Mouse (Mus musculus) left cerebral cortex, adult 2 months (tissue): ENCODE results near the gene Nprl3. TPM values are rescaled to one million over a fixed set of nuclear protein-coding genes. Genes with fewer than 3 reads are reported as not detected.
A peak's percentile ranks its signal among the peaks of the same experiment; 100 is the strongest.

ENCODE experiments used
- DNase-seq, 2 experiments: peaks; one replicate each; pipeline ENCODE4 v3.0.0; 2021 to 2022; ENCODE audit warnings: low spot score in 2 of 2, mixed read lengths in 1 of 2; ENCODE audit errors: extremely low spot score in 1 of 2
- H3K27ac ChIP-seq: fragments of 200-600 bp; 2 replicates; pipeline ENCODE4 v1.8.1; 2022
- H3K4me3 ChIP-seq: fragments of 200-600 bp; 2 replicates; pipeline ENCODE4 v1.8.1; 2022
- CTCF ChIP-seq: fragments of 200-600 bp; IDR thresholded peaks from 2 replicates; pipeline ENCODE4 v1.8.1; 2022; ENCODE audit warnings: antibody characterized with exemption, mild to moderate bottlenecking, moderate library complexity
- intact Hi-C: fragments of 180-260 bp; cut with DNase I; formaldehyde crosslinking; loops from one replicate; pipeline ENCODE4 v1.15.1; 2025
- total RNA-seq, 2 experiments: library from RNA; stranded (reverse); gene quantifications; 2 replicates each; pipeline ENCODE4 v1.2.3; 2021

The Nprl3 gene
- total RNA-seq, 2 experiments from 2014 or later = 45.2 to 52.2 TPM

DNA sequence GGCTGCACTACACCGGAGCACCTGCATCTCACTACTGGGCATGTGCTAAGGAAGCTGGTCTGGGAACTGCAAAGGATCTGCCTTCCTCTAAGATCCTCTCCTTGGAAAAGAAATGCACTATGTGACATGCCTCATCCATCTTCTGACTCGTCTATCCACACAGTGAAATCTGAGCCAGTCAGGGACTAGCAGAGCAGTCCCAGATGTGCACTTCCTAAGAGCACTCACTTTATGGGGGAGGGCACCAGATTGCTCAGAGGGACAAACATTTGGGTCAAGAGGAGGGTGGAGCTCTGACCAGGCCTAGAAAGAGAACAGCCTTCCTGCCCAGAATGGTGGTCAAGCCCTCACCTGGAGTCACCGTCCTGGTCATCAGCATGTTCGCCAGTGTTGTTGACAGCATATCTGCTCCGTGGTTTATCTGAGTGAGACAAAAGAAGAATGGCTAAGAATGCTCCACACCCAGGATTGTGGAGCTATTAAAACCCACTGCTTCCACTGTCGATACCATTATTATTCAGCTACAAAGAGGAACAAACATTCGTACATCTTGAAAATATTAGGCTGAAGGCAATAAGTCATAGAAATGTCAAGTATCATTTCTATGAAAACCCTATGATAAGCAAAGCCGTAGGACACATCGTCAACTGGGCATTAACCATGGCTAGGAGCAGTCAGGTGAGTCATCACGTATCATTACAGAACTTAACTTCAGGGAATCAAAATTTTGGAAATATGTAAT is 4.7 kb downstream of the Nprl3 start:
- no peak overlapping the region for H3K4me3 ChIP-seq
- no peak for TF ChIP-seq CTCF
- no peak overlapping the region for H3K27ac ChIP-seq

DNA sequence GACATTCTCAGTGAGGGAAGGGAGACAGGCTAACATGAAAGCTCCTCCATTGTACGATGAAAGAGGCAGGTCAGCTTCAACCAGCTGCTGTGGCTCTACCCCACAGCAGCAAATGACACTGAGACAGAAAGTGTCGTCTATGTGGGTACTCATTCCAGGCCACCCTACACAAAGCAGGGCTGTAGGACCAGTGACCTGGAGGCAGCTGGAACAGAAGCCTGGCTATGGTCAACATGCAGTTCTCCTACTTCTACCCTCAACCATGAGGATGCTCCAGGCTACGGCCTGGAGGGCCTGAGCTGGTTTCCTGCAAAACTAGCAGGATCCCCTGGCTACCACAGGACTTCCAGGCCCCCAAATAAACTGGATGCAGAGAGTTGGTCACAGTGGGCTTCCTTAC is 10.9 kb downstream of the Nprl3 start:
- TF ChIP-seq CTCF = no peak
- intact Hi-C loops = no loop called here
- H3K27ac ChIP-seq = no peak overlapping the region
- H3K4me3 ChIP-seq = no peak overlapping the region
- DNase-seq = no peak

More for the DNA sequence above, 4.7 kb downstream of the Nprl3 start:
- intact Hi-C loops = no loop called here
- no peak for DNase-seq

DNA sequence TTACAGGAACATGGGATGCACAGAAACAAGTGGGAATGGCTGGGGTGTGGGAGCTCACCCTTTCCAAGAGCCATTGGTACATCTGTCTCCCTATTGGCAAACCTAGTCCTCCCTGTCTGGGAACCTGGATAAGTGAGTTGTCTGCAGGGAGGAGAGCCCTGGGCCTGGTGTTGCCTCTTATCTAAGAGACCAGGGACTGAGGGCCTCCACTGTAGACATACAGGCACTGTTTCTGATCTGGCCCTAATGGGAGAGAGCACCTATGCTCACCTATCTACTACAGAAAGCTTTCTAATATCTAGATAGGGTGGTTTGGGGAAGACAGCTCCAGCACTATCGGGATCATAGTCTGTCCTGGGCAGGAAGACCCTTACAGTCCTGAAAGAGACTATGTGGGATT is 11.4 kb downstream of the Nprl3 start:
- no peak for TF ChIP-seq CTCF
- intact Hi-C loops = no loop called here
- DNase-seq = no peak
- H3K4me3 ChIP-seq = no peak overlapping the region
- H3K27ac ChIP-seq = no peak overlapping the region

DNA sequence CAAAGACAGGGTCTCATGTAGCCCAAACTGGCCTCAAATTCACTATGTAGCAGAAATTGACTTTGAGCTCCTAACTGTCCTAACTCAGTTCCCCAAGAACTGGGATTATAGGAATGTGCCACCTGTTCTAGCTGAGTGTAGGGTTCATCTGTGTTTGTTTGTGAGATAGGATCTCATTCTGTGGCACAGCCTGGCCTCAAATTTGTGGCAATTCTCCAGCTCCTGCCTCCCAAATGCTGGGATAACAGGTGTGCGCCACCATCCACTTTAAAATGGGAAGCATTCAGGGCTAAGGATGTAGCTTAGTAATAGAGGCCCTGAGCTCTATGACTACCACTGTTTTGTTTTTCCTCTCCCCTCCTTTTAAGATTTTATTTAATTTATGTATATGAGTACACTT is 14.4 kb downstream of the Nprl3 start:
- no peak for DNase-seq
- intact Hi-C loops = no loop called here
- no peak overlapping the region for H3K4me3 ChIP-seq
- H3K27ac ChIP-seq = no peak overlapping the region
- TF ChIP-seq CTCF = no peak

DNA sequence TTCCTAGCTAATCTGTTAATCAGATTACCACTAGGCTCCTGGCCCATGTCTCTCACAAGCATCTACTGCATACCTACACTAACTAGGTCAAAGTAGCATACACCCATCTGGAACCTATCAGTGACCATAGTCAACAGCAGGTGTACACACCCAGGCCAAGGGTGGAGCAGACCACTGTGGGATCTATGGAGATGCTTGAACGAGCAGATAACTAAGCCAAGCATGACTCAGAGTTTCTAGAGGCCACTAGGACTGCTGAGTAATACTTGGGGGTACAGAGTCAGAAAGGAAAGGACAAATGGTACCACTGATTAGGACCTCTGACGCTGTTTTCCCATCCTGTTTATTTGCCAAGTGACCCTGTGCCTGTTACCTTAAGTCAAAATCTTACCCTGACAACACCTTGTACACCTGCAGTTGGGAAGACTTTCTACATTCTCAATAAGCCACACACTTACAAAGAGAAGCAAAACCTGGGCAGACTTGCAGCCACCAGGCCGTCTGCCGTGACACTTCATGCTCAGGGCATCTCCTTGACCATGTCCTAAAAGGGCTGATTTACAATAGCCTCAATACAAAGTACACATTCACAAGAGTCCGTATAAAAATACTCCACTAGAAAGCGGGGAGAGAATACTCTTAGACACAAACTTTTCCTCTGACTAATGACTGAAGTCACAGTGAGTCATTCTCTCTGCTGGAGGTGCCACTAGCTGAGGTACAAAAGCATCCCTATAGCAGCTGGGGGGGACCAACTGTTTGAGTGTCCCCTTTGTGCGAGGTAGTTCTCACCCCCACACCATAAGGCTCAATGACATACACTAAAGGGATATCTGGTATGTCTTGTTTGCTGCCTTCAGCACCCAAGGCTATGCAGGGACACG is 16.4 kb downstream of the Nprl3 start:
- no peak for TF ChIP-seq CTCF
- no peak overlapping the region for H3K27ac ChIP-seq
- intact Hi-C loops = no loop called here
- H3K4me3 ChIP-seq = no peak overlapping the region
- DNase-seq = no peak

DNA sequence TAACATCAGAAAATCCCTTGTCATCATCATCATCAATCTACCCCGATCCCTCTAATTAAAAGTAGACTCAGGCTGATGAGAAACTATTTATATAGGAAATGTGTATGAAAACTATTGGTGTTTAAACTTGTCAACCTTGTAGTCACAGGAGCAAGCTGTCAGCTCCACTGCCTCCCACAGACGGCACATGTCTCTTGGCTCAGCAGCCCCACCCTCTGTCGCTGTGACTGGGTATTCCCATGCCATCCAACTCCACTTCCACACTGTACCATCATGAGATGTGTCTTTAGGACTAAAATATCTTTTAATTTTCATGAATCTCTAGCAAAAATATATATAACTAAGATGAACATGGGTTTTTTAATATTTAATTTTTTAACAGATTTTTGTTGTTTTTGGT is 19.2 kb downstream of the Nprl3 start:
- Histone ChIP-seq H3K4me3 (no peak overlapping the region), H3K27ac (no peak overlapping the region)
- no peak for TF ChIP-seq CTCF
- intact Hi-C loops = no loop called here
- DNase-seq = no peak

DNA sequence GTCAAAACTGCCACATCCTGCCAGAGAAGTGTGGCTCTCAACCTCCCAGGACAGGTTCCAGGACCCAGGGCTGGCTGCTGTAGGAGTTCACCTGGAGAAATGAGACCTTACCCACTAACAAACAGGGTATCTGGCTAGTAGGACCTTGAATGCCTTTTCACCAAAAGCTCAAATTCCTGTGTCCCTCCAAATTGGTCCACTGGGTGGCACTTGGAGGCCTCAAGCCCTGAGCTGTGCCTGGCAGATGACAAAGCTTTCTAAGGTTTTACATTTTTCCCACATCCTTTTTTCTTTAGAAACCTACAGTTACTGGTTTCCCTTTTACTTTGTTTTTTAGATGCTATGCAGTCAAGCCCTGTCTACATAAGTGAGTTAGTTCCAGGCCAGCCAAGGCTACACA is 20.4 kb downstream of the Nprl3 start:
- DNase-seq = no peak

DNA sequence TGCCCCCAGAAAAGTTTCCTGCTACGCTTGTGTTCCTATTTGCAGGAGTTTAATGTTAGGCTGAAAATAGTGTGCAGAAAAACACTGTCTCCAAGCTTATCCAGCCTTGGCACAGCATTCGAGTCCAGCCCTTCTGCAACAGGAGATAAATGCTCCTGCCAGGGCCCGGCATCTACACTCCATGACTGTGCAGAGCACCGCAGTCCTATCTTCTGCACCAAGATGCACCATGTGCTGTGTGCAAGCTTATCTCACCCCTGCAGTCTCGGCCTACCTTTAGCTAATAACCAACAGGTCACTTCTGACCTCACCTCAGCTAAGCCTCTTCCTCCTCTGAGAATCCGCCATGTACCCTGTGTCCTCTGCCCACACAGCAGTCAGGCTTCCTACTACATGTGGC is 21.9 kb downstream of the Nprl3 start:
- no peak overlapping the region for H3K4me3 ChIP-seq
- TF ChIP-seq CTCF = no peak
- DNase-seq = no peak
- peak overlapping the region; percentile 68 for H3K27ac ChIP-seq
- intact Hi-C loops = no loop called here

More for the DNA sequence above, 20.4 kb downstream of the Nprl3 start:
- TF ChIP-seq CTCF = peak; percentile 37
- no peak overlapping the region for H3K27ac ChIP-seq
- no peak overlapping the region for H3K4me3 ChIP-seq
- intact Hi-C loops = no loop called here

DNA sequence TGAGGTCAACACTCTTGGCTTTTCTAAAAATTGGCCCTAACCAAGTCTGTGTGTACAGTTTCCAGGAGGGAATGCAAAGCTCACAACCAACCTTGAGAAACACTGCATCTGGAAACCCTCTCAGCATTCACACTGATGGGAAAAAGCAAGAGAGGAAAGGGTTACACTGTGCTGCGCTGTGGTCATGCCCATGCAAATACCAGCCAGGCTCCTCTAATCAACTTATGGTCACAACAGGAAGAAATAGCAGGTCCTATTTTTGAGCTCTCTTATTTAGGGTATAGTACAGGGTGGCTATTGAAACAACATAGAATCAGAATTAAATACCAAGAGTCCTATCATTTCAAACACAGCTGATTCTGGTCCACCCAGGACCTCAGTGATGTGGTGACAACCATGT is 22.9 kb downstream of the Nprl3 start:
- intact Hi-C loops = no loop called here
- no peak for DNase-seq
- no peak for TF ChIP-seq CTCF
- H3K27ac ChIP-seq = peak overlapping the region; percentile 68
- no peak overlapping the region for H3K4me3 ChIP-seq

DNA sequence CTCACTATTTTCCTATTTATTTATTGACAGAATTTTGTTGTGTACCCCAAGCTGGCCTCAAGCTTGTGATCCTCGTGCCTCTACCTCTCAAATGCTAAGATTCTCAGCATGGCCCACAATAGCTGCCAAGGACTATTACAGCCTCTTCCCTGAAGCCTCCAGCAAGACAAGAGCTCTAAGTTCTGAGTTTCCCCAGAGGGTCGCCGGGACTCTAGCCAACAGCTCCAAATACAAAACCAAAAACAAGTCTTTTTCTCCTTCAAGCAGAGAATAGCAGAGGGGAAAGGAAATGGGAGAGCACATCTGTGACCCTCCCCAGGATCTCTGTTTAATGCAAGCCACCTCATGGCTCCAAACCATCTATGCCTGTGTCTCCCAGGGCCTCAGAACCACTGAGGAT is 23.4 kb downstream of the Nprl3 start:
- peak overlapping the region; percentile 68 for H3K27ac ChIP-seq
- no peak overlapping the region for H3K4me3 ChIP-seq
- TF ChIP-seq CTCF = no peak
- DNase-seq = no peak
- intact Hi-C loops = no loop called here

DNA sequence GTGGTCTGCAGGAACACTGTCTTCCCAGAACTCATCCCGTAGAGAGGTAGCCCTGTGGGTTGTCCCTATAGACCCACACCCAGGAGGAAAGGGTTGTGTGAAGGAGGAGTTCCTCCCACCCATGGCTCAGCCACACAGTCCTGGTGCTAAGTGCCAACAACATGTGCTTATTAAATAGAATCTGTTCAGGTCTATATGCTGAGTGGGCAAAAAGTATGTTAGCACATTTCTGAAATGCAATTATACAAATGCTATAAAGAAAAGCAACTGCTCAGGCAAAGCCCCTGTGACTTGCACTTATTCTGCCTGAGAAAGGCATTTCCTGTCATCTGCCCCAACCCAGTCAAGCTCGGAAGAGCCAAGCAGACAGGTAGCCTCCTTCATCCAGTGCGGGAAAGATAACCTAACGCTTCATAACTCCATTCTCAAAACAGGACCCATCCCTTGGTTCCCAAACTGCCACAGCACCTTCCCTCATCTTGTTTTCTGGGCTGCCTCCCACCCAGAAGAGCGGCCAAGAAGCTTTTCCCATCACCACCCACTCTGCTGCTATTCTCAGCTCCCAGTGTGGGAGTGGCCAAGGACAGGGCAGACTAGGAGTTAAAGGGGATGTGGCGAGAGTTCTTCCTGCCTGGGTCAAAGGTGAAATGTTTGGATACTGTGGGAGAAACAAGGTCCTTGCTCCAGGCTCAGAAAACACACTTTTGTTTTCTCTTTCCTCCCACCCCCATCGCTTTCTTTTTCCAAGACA is 24.1 kb downstream of the Nprl3 start:
- DNase-seq = no peak
- Histone ChIP-seq H3K4me3 (no peak overlapping the region), H3K27ac (peak overlapping the region; percentile 68)
- intact Hi-C loops = no loop called here
- no peak for TF ChIP-seq CTCF

DNA sequence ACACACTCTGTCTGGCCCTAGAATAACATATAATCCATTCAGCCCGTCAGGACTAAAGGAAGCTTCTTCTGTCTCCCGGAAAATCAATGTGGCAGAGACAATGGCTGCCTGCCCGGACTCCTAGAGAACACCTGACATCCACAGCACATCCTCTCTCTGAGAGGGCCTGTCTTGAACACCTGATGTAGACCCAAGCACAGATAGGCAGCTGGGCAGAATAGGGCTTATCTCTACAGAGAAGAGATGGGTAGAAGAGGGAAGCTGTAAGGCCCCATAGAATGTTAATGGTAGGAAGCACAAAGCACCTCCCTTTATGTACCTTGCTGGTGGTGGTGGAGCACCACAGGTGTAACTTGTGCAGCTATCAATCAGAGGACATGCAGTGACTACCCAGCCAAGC is 25.3 kb downstream of the Nprl3 start:
- DNase-seq = no peak
- Histone ChIP-seq H3K27ac (peak overlapping the region; percentile 68; the same call in 1 of the 2 replicates), H3K4me3 (no peak overlapping the region)
- no peak for TF ChIP-seq CTCF
- intact Hi-C loops = no loop called here
